Mouse (Mus musculus): Measurements from ENCODE around the gene Trabd.

DNA sequence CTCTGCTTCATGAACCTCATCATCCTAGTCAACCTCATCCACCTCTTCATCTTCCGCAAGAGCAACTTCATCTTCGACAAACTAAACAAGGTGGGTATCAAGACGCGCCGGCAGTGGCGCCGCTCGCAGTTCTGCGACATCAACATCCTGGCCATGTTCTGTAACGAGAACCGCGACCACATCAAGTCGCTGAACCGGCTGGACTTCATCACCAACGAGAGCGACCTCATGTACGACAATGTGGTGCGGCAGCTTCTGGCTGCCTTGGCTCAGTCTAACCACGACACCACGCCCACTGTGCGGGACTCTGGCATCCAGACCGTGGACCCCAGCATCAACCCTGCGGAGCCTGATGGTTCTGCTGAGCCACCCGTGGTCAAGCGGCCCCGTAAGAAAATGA, 6.7 kb upstream of the Trabd start:
- no peak for TF ChIP-seq CTCF (IDR thresholded peaks at IDR 0.05; ENCODE audit: borderline replicate concordance, insufficient read depth, low read depth, low read length)
- TF ChIP-seq POLR2A (IDR thresholded peaks at IDR 0.05; ENCODE audit: borderline replicate concordance, insufficient read depth, low read length) = no peak
